Mouse (Mus musculus): ENCODE measurements around the gene Dnase1l3.

The Dnase1l3 gene

DNA sequence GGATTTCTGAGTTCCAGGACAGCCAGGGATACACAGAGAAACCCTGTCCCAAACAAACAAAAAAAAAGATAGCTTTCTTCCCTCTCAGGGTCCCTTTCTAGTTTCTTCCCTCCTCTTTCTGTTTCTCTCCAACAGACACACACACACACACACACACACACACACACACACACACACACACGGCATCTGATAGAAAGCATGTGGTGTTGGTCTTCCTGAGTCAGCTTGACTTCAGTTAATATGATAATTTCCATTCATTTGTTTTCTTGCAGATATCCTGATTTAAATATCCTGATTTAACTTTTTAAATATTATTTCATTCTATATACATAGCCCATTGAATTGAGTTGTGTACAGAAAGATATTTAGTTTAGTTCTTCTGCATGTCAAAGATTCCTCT, 66.0 kb downstream of the Dnase1l3 start:
- DNase-seq, result no peak

DNA sequence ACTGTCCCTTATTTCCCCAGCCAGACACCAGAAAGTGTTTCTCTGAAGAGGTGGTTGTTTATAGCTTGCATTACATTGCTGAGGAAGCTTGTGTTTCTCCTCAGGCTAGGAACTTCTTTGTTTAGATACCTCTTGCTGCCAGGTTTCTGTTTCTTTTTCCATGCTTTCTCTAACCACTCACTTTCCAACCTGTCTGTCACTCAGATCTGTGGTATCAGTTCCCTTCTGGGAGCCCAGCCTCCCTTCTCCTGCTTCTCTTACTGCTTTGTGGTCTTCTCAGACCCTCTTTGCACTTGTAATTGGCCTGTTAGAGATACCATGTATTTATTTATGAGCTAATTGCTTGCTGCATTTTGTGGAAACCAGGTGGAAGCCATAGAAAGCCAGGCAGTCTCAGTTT, 70.7 kb downstream of the Dnase1l3 start:
- DNase-seq, result no peak

DNA sequence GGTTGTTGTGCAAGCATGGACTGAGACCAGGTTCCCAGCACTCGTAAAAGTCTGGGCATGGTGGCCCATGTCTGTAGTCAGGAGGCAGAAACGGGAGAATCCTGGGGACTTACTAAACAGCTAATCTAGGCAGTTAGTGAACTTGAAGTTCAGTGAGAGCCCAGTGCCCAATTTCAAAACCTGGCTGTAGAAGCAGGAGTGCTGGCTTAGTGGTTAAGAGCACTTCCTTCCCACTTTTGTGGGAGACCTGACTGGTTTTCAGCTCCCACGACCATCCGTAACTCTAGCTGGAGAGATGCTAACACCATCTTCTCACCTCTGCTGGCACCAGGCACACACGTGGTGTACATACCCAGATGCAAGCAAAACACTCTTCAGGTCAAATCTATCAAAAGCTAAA, 72.9 kb downstream of the Dnase1l3 start:
- DNase-seq, result no peak

DNA sequence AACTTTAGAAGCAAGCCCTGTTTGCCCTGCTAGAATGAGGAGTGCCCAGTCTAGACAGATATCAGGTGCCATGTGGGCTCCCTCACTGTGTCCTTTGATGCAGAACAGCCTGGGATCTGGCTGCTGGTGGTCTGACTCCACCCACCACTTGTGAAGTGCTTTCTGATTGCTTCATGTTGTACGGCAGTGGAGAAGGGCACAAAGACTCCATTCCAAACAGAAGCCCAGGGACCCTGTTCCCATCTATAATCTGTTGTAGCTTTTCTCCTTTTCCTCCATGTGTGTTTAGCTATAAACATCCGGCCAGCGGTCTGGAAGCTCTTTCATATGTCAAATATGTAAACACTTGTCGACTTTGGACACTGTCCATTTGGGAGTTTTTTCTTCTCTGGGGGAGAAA, 74.5 kb downstream of the Dnase1l3 start:
- no peak for DNase-seq

DNA sequence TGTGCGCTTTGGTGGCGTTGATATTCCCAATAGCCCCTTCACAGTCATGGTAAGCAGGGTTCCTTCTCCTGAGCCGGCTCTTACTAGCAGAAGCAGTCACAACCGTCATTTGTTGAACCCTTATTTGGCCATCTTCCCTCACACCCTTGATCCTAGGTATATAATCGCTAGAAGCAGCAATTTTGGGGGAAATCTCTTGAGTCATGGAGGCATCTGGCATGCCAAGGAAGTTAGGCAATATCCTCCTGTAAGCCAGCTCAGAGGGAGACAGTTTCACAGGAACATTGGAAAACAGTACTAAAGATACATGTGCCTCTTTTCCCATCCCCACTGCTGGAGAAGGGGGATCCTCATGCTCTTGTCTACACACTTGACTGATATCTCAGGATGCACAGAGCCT, 75.1 kb downstream of the Dnase1l3 start:
- DNase-seq, result no peak

DNA sequence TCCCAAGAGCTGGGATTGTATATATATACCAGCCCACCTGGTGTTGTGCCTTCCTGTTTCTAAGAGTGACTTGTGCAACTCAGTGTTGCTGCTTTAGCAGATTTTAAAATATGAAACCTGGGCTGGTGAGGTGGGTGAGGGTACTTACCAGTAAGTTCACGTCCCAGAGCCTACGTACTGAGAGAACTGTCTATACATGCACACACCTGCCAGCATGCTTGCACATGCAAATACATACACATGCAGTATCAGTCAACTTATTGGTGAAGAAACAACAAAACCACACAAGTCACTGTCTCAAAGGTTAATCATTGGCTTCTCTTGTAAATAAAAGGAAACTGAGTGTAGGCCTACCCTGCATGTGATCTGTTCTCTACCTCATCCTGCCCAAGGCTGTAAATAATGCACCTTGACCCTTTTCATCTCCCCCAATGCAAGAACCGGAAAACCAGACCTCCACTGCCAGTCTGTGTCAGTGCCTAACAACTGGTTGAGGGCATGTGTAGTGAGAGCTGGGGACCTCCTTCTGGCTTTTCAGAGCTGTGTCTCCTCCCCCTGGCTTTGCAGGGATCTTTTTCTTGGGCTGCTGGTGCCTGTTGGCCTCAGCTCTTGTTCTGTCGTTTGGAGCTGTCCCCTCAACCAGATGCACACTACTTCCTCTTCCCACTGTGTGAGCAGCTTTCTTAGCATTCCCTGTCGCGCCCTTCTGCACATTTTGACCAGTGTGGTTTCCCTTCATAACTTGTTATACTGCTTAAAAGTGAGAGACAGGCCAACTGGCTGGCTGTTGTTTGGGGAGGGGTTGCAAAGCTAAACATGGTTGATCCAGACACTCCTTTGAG, 76.0 kb downstream of the Dnase1l3 start:
- no peak for DNase-seq
